Mouse (Mus musculus) spleen, adult 12 weeks (tissue): ENCODE data around the gene Nars2.

Experiments used
- DNase-seq: peaks from one replicate; pipeline ENCODE4 v3.0.0; 2022; ENCODE audit warnings: low spot score

Gene Nars2

DNA sequence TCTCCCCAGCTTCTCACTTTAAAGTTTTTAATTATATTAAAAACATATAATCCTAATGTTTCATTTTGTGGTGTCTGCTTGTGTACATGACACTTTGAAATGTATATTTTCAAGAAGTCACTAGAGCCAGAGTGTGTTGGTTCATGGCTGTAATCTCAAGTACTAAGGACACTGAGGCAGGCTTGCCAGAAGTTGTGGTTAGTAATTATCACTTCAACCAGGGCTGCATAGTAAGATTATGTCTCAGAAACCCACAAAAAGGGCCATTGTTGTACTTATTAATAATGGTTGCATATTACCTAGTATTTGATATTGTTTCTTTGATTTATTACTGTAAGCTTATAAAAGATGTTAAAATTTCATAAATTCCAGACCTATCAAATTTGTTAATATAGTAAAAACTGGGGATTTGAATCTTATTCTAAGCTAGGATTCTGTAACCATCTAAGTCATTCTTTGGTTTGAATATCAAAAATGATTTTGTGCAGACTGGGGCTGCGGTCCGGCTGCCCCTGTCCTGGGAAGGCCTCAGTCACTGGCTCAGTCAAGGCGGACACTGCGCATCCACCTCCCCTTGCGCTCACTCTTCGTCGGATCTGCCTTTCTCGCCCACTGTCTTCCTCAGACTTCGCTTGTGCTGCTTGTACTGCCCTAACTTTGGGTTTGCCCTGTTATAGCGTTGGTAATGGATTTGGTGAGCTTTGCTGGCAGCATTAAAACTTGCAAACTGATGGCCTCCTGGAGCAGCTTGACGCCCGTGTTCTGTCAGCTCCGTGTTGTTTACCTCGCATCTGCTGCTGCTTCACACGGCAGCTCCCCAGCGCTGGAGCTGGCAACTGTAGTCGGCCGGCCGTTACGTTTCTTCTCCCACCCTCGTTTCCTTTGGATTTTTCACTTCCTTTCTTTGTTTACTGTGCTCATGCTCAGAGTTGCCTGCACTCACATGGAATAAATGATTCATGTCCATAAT lies 20.0 kb downstream of the Nars2 start:
- no peak for DNase-seq

GRCm38 (mm10) chr7:96972138-96972904 lies 21.0 kb downstream of the Nars2 start:
- DNase-seq: no peak

GRCm38 (mm10) chr7:96975914-96976313 lies 24.6 kb downstream of the Nars2 start:
- no peak for DNase-seq

GRCm38 (mm10) chr7:96977209-96977608 lies 25.9 kb downstream of the Nars2 start:
- no peak for DNase-seq

DNA sequence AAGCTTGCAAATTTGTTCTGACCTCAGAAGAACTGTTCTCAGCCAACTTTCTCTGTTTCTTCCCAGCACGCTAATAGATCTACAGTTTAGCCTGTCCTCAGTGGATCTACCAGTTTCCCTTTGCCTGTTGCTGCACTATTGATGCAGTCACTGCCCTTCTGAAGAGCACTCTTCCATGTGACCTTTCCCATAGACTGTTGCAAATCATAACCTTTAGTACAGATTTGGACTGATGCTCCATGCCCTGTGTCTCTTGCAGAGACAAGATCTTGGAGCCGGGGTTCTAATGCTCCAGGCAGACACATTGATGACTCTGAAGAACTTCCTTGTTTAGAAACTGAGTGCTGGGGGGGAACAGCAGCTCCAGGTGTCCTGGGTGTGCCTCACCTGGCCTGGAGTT lies 30.1 kb downstream of the Nars2 start:
- DNase-seq: no peak

GRCm38 (mm10) chr7:96983660-96984347 lies 32.5 kb downstream of the Nars2 start:
- no peak for DNase-seq

DNA sequence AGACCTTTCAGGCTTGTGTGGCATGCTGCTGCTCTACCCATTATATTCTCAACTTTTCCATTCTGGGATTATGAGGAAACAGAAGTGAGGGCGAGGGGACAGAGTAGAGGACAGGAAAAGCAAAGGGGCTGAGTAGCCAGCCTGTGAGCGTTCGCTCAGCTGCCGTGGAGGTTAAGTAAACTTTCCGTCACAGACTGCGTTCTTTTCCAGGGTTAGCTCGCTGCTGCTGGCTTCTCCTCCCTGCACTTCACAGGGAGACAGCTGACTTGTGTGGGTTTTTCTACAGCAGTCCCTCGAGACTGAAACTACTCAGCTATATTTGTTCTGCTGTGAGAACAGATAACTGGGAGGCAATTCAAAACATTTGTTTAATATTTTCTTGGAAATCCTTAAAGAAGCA lies 34.5 kb downstream of the Nars2 start:
- DNase-seq: no peak

DNA sequence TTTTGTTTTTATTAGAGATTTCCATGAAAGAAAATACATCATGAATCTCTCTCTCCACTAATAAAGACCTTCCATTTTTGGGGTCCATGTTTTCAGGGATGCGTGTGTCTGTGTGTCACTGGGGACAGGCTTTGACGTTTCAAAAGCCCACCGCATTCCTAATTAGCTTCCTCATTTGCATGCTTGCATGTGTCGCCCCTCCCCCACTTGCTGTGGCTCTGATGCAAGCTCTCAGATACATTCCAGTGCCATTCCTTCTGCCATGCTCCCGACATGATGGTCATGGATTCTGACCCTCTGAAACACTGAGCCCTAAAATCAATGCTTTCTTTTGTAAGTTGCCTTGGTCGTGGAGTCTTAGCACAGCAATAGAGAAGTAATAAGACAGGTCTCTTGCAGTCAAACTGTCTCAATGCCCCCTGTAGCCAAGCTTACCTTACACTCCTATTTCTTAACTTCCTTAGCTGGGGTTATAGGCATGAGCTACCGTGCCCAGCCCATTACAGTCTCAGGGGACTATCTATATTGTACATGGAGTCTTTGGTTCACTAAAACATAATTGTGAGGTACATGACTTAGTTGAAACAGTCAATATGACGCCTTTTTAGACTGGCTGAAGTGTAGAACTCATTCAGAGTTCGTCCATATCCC lies 35.6 kb downstream of the Nars2 start:
- no peak for DNase-seq

DNA sequence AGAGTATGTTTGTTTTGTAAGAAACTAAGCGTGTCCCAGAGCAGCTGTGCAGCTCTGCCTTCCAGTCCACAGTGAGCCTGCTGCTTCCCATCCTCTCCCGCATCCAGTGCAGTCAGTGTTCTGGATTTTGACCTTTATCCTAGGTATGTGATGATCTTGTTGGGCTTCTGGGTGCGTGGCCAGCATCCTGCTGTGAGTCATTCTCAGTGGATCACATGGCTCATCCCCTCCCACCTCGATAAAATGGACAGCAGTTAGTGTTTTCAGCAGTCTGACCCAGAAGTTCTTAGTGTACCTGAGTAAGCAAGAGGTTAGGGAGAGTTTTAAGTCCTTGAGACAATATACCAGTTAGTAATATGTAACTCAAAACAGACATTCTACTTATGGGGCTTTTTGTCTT lies 36.4 kb downstream of the Nars2 start:
- DNase-seq: no peak

GRCm38 (mm10) chr7:97012956-97013355 lies 61.7 kb downstream of the Nars2 start:
- no peak for DNase-seq

- DNase-seq: no peak
These were observed 66.7 kb downstream of the Nars2 start for GRCm38 (mm10) chr7:97018005-97018404.

DNA sequence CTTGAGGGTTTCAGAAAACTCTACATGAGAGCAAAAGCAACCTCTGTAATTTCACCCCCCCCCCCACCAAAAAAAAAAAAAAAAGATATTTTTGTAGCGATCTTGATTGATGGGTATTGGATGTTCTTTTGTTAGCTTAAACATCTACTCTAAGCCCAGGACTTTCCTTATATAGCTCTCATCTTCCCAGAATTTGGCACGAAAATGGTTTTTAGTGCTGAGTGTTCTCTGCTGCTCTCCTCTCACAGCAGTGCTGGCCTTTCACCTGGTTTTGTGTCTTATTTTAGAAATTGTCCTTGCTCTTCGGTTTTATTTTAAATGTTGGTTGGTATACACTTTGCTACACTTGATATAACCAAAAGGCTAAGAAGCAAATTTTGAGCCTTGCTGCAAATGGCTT lies 67.1 kb downstream of the Nars2 start:
- DNase-seq: no peak

GRCm38 (mm10) chr7:97019303-97019702 lies 68.0 kb downstream of the Nars2 start:
- no peak for DNase-seq

DNA sequence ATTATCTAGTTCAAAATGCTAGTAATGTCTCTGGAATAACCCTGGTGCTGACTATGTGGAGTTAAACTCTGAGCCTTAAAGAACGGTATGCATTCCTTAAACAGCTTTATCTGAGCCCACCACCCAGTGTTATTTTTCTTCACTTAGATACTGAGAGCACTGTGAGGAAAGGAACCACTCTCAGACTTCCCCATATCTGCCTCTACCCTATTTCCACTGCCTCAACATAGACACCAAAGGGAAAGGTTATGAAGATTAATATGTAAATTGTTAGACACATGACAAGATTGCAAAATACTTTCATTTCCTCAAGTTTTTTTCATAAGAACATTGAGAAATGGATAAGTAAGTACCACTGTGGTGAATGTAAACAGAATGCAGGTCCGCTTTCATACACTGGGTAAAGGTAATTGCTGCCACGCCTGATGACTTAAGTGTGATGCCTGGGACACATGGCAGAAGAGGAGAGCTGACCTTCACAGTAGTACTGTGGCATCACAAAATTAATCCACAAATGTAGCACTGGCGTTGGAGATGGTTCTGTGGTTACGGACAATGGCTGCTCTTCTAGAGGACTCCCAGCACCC lies 75.6 kb downstream of the Nars2 start:
- no peak for DNase-seq

GRCm38 (mm10) chr7:97029151-97029550 lies 77.8 kb downstream of the Nars2 start:
- no peak for DNase-seq

DNA sequence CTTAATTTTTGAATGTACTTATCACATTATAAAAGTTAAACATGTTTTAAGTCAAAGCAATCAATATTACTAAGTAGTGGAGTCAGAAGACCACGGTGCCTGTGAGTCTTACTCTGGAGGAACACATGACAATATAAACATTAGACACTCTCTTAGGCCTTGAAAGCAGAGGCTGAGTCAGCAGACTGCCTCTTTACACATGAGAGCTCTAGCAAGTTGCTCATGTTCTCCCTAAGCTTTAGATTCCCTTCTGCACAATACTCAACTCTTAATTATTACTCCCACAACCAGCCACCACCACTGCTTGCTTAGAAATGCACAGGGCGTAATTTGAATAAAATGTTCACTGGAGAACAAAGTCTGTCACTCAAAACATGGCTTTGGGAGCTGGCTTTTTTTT lies 81.1 kb downstream of the Nars2 start:
- no peak for DNase-seq

GRCm38 (mm10) chr7:97039641-97040040 lies 88.3 kb downstream of the Nars2 start:
- DNase-seq: no peak

- no peak for DNase-seq
These were observed 90.7 kb downstream of the Nars2 start for GRCm38 (mm10) chr7:97041868-97042449.

GRCm38 (mm10) chr7:97042981-97043380 lies 91.7 kb downstream of the Nars2 start:
- DNase-seq: no peak

- DNase-seq: no peak
These were observed 109.7 kb downstream of the Nars2 start for GRCm38 (mm10) chr7:97060966-97061365.

- no peak for DNase-seq
These were observed 120.2 kb downstream of the Nars2 start for GRCm38 (mm10) chr7:97071512-97071911.
